24 mouse cellular contexts compared by ENCODE assay signal in the genomic region with DNA sequence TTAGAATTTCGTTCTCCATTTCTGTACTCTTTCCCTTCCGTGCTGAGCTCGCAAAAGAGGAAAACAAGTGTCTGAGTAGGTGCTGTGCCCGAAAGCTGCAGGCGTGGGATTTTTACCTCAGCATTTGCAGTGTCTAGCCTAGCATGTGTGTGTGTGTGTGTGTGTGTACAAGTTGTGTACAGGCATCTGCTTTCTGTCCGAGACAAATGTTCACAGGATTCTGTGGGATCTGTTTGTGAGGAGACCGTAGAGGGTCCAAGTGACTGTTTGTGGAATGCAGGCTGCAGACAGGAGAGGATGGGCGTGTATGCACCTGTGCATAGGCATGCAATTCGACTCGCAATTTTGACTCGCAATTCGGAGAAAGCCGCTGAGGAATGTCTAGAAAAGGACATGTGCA. TPM values are rescaled to one million over a fixed set of nuclear protein-coding genes. Genes with fewer than 3 reads are reported as not detected.
DNase-seq lines count a peak whose midpoint lies in the region; ATAC-seq and TF ChIP-seq lines count a peak whose summit lies in the region.
"Had no signal": no experiment of that assay in that cellular context is flagged by ENCODE, and none has a peak within 500 bp of the region (broad histone marks: within the 10 kb centered on the region; RNA-seq: fewer than 3 reads in every experiment).

No protein-coding gene starts in this region.

- intact Hi-C loops in left cerebral cortex, adult 2 months (cut with DNase I): loop anchor here (2.0 to 5.0 kb wide), 2 partner anchors 14 to 53 kb away; no protein-coding TSS in a partner anchor
- intact Hi-C loops in left cerebral cortex, postnatal 10 days (cut with DNase I): loop anchor here (10.0 kb wide), 1 partner anchor 100 kb away; no protein-coding TSS in a partner anchor

- 0 out of 2 replicates have a peak overlapping the region, but pooled peaks have one; percentile 9 for H3K27ac ChIP-seq in embryonic facial prominence, embryonic 12.5 days
- H3K27ac ChIP-seq in embryonic facial prominence, embryonic 10.5 days (replicated peaks): no peak overlapping the region
- peak overlapping the region; percentile 79 for H3K27ac ChIP-seq in left cerebral cortex, adult 2 months
- no peak overlapping the region for H3K27ac ChIP-seq in limb, embryonic 14.5 days (replicated peaks; ENCODE audit: low read depth, low read length)
- H3K27ac ChIP-seq: forebrain, embryonic 12.5 days; heart, embryonic 15.5 days; hindbrain, embryonic 14.5 days; liver, embryonic 12.5 days; midbrain, embryonic 12.5 days; neural tube, embryonic 15.5 days; stomach, embryonic 15.5 days had no signal

- H3K9me3 ChIP-seq in embryonic facial prominence, embryonic 12.5 days: no peaks in the 10 kb centered on the region
- no peaks in the 10 kb centered on the region for H3K9me3 ChIP-seq in embryonic facial prominence, embryonic 10.5 days
- H3K9me3 ChIP-seq in limb, embryonic 14.5 days (ENCODE audit: control insufficient read depth, low read length): no peaks in the 10 kb centered on the region
- H3K9me3 ChIP-seq: forebrain, embryonic 12.5 days; heart, embryonic 15.5 days; liver, embryonic 12.5 days; midbrain, embryonic 12.5 days; neural tube, embryonic 15.5 days; stomach, embryonic 15.5 days had no signal

- H3K4me2 ChIP-seq in embryonic facial prominence, embryonic 12.5 days (replicated peaks): no peak overlapping the region
- H3K4me2 ChIP-seq in limb, embryonic 14.5 days (replicated peaks; ENCODE audit: low read depth, low read length, severe bottlenecking): no peak overlapping the region
- H3K4me2 ChIP-seq: forebrain, embryonic 12.5 days; heart, embryonic 15.5 days; hindbrain, embryonic 14.5 days; liver, embryonic 12.5 days; midbrain, embryonic 12.5 days; neural tube, embryonic 15.5 days; stomach, embryonic 15.5 days had no signal

- DNase-seq in embryonic facial prominence, embryonic 10.5 days (ENCODE audit: low spot score): no peak
- DNase-seq in left cerebral cortex, adult 2 months (ENCODE audit: extremely low spot score in 1 of 2, low spot score in 2 of 2): peak; percentile 37 to 43
- no peak for DNase-seq in left cerebral cortex, postnatal 10 days (ENCODE audit: extremely low spot score in 1 of 2, low spot score in 2 of 2)
- peak; percentile 56 for DNase-seq in ZHBTc4 (ENCODE audit: low read depth, low spot score)
- no peak for DNase-seq in limb, embryonic 14.5 days (ENCODE audit: low spot score)
- DNase-seq in lung, adult 18-20 months: no peak
- DNase-seq: adrenal gland, postnatal 25 days; cerebellum, adult 9-11 months; heart, postnatal 4 days; kidney, adult 18-20 months; kidney, postnatal 10 days; lung, adult 2 months; thymus, postnatal 36 days had no signal

- TF ChIP-seq CTCF in left cerebral cortex, adult 2 months (IDR thresholded peaks at IDR 0.05): no peak

- no peaks in the 10 kb centered on the region for H3K27me3 ChIP-seq in embryonic facial prominence, embryonic 12.5 days
- H3K27me3 ChIP-seq in embryonic facial prominence, embryonic 10.5 days (replicated peaks; ENCODE audit: low read depth, poor library complexity, severe bottlenecking): no peaks in the 10 kb centered on the region
- no peaks in the 10 kb centered on the region for H3K27me3 ChIP-seq in limb, embryonic 14.5 days (ENCODE audit: control insufficient read depth, insufficient read depth, low read length)
- H3K27me3 ChIP-seq: forebrain, embryonic 12.5 days; heart, embryonic 15.5 days; liver, embryonic 12.5 days; stomach, embryonic 15.5 days had no signal

- no peaks in the 10 kb centered on the region for H3K36me3 ChIP-seq in embryonic facial prominence, embryonic 12.5 days
- no peaks in the 10 kb centered on the region for H3K36me3 ChIP-seq in embryonic facial prominence, embryonic 10.5 days (replicated peaks)
- no peaks in the 10 kb centered on the region for H3K36me3 ChIP-seq in limb, embryonic 14.5 days (ENCODE audit: control insufficient read depth, insufficient read depth, low read length)
- H3K36me3 ChIP-seq: forebrain, embryonic 12.5 days; heart, embryonic 15.5 days; liver, embryonic 12.5 days; midbrain, embryonic 12.5 days; neural tube, embryonic 15.5 days; stomach, embryonic 15.5 days had no signal

- no peaks in the 10 kb centered on the region for H3K4me1 ChIP-seq in embryonic facial prominence, embryonic 12.5 days
- peaks cover 5% of the 10 kb centered on the region for H3K4me1 ChIP-seq in embryonic facial prominence, embryonic 10.5 days
- H3K4me1 ChIP-seq in limb, embryonic 14.5 days (ENCODE audit: control insufficient read depth, insufficient read depth, low read length): no peaks in the 10 kb centered on the region
- H3K4me1 ChIP-seq: heart, embryonic 15.5 days; liver, embryonic 12.5 days; stomach, embryonic 15.5 days had no signal

- H3K4me3 ChIP-seq in embryonic facial prominence, embryonic 12.5 days: no peak overlapping the region
- no peak overlapping the region for H3K4me3 ChIP-seq in embryonic facial prominence, embryonic 10.5 days
- no peak overlapping the region for H3K4me3 ChIP-seq in left cerebral cortex, adult 2 months
- H3K4me3 ChIP-seq in limb, embryonic 14.5 days (replicated peaks; ENCODE audit: low read length): no peak overlapping the region
- H3K4me3 ChIP-seq: erythroblast, embryonic 14.5 days; forebrain, embryonic 12.5 days; heart, embryonic 15.5 days; liver, embryonic 12.5 days; midbrain, embryonic 12.5 days; neural tube, embryonic 15.5 days; stomach, embryonic 15.5 days had no signal

- TF ChIP-seq POLR2A in limb, embryonic 14.5 days (IDR thresholded peaks at IDR 0.05; ENCODE audit: borderline replicate concordance, extremely low read depth, insufficient read depth, insufficient read length): no peak

- 84% methylated on average over 13 of the region's 13 CpGs for WGBS in embryonic facial prominence, embryonic 12.5 days
- WGBS in embryonic facial prominence, embryonic 10.5 days: 83% methylated on average over 13 of the region's 13 CpGs
- WGBS in limb, embryonic 14.5 days: 70% methylated on average over 13 of the region's 13 CpGs

- H3K9ac ChIP-seq in embryonic facial prominence, embryonic 12.5 days: no peak overlapping the region
- no peak overlapping the region for H3K9ac ChIP-seq in limb, embryonic 14.5 days (ENCODE audit: low read depth, low read length, severe bottlenecking)
- H3K9ac ChIP-seq: forebrain, embryonic 12.5 days; heart, embryonic 15.5 days; hindbrain, embryonic 14.5 days; liver, embryonic 12.5 days; midbrain, embryonic 12.5 days; neural tube, embryonic 15.5 days; stomach, embryonic 15.5 days had no signal

- ATAC-seq in embryonic facial prominence, embryonic 12.5 days (ENCODE audit: insufficient number of reproducible peaks, insufficient read depth, low FRiP score, low TSS enrichment): no peak
- 0 out of 2 replicates have a peak, but pooled peaks have one; percentile 56 for ATAC-seq in limb, embryonic 14.5 days (ENCODE audit: low FRiP score, low read depth)
- ATAC-seq: inflammation-experienced regulatory T-cells, adult 6 months; liver, embryonic 12.5 days had no signal

RNA-seq across cellular contexts. Expression of a gene that starts 20.0 kb away (rescaled TPM):
- 111 and 120 TPM in 2 replicates for polyA plus RNA-seq in embryonic facial prominence, embryonic 12.5 days (2016; fragmentation: Nextera tagmentation; extraction: Ambion mirVana)
- 100 and 111 TPM in 2 replicates for polyA plus RNA-seq in embryonic facial prominence, embryonic 10.5 days (2016; fragmentation: Nextera tagmentation; extraction: Ambion mirVana)
- total RNA-seq in left cerebral cortex, adult 2 months (2021): 10 to 100 TPM; 32.6 TPM
- total RNA-seq in left cerebral cortex, postnatal 10 days (2021): 10 to 100 TPM; 20.1 to 24.9 TPM
- polyA plus RNA-seq in limb, embryonic 14.5 days (2012; rRNA removed): 100 and 103 TPM in 2 replicates
- 110 and 112 TPM in 2 replicates for polyA plus RNA-seq in limb, embryonic 14.5 days (2014; fragmentation: Nextera tagmentation; extraction: Ambion mirVana)
- total RNA-seq: megakaryocyte, adult 5-6 weeks had no signal

Comparison
In these comparisons a context has a peak if more than half of its experiments do, and no peak if none do; other contexts are left out.
1. H3K27ac ChIP-seq: peak in embryonic facial prominence, embryonic 12.5 days (single experiment) and left cerebral cortex, adult 2 months (single experiment); none in embryonic facial prominence, embryonic 10.5 days (single experiment) and limb, embryonic 14.5 days (single experiment).
2. DNase-seq: peak in left cerebral cortex, adult 2 months (2 of 2) and ZHBTc4 (single experiment); none in embryonic facial prominence, embryonic 10.5 days (single experiment), left cerebral cortex, postnatal 10 days (0 of 2), limb, embryonic 14.5 days (single experiment) and lung, adult 18-20 months (0 of 2).